Mouse (Mus musculus) induced T-regulatory cell, adult 2 months (primary cell): Measurements from ENCODE around the gene Meis2.

Experiments
- DNase-seq: peaks from one replicate; pipeline ENCODE4 v3.0.0-alpha.2; 2012; ENCODE audit warnings: low read depth

Gene Meis2

DNA sequence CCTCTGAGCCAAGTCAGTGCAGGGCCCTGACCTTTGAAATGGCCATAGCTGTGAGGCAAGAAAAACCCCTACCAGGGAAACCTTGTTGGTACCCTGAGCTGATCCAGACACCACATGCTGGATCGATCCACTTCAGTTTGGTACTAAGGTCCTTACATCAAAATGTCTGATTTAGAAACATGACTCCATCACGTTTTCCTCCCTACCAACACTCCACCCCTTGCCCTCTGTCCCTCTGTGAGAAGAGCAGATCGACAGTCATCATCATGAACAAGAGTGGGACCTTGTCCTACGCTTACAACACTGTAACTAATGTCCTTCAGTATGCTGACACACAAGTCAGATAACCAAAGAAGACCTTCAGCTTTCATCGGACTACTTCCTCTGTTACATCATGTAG is 66.8 kb downstream of the Meis2 start:
- DNase-seq: no peak

DNA sequence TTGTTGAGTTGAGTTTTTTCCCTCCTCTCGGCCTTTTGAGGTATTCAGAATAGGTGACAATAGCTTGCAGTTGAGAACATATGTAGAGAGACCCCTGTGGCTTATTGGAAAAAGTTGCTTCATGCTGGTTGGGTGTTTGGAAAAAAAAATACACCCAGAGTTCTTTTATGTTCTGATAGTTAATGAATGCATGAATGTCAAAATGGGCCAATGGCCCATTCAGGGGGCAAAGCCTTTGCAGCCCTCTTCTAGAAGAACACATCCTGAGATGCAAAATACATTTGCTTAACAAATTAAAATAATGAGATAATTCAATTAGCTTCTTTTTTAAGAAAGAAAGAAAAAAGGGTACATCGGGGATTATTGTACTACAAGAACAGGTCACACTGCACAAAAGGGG is 69.2 kb downstream of the Meis2 start:
- no peak for DNase-seq

DNA sequence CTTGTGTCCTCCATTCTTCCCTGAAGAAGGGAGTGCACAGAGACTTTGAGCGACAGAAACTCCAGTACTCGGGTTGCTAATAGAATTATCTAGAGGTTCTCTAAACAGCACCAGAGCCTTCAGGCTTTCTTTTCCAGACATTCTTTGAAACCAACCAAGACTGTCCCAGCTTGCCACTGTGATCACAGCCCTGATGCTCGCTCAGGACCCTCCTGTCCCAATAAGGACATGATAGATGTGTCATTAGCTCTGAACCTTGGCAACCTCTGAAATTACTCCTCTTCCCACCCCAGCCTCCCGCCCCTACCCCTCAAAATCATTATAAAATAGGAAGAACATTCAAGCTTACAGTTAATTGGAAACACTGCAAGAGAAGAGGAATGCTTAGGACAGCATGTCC is 71.8 kb downstream of the Meis2 start:
- DNase-seq: no peak

DNA sequence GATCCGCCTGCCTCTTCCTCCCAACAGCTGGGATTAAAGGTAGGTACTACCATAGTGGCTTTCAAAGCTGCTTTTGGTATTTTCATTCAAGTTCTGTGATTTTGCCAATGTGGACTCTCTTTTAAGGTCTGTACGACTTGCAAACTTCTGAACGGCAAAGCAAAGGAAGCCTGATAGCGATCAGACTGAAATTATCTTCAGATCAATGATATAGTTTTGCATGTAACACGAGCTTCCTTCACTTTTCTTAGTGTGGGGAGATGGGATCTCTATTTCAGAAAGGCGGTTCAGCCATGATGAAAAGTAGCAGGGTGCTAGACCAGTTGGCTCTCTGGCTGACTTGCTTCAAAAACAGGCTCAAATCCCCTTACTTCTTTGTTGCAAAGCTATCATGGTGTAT is 76.4 kb downstream of the Meis2 start:
- no peak for DNase-seq

DNA sequence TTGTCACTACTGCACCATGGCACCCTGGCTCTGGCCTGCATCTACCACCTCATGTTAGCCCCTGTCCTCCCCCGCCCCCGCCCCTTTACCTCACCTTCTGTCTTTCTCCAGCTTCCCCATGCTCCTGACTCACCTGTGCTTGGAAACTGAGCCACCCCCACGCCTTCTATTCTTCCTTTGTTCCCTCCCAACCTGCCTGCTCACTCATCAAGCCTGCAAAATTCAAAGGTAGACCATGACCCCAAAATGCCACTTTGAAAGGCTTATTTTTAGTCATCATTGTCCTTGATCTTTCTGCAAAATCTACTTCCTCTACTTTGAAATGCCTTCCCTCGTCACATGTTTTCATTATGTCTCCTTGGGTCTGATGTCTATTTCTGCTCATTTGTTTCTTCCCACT is 77.2 kb downstream of the Meis2 start:
- DNase-seq: no peak

GRCm38 (mm10) chr2:115984952-115985351 is 80.7 kb downstream of the Meis2 start:
- DNase-seq: no peak

DNA sequence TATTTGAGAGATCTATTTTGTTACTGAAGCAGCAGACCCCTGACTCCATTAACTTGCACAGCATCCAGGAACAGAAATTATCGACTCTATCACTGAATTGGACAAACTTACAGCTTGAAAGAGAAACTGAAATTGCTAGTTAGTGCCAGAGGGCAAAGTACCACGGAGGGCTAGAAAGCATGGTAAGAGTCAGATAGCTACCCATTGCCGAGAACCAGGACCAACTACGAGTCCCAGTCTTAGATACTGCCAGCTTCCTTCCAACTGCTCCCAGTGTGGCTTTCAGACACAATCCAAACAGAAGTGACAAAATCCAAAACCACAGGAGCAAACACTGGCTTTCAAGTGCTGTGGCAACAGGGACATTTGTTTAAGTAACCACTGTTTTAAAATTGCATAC is 81.2 kb downstream of the Meis2 start:
- no peak for DNase-seq

DNA sequence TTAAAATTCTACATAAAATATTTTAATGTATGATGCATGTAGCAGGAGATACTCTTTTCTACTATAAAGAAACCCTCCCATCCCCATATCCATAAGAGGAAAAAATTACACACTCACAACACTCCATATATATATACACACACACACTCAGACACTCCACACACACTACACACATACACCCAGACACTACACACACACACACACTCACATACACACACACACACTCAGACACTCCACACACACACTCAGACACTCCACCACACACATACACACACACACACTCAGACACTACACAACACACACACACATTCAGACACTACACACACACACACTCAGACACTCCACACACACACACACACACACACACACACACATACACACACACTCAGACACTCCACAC is 85.1 kb downstream of the Meis2 start:
- no peak for DNase-seq

DNA sequence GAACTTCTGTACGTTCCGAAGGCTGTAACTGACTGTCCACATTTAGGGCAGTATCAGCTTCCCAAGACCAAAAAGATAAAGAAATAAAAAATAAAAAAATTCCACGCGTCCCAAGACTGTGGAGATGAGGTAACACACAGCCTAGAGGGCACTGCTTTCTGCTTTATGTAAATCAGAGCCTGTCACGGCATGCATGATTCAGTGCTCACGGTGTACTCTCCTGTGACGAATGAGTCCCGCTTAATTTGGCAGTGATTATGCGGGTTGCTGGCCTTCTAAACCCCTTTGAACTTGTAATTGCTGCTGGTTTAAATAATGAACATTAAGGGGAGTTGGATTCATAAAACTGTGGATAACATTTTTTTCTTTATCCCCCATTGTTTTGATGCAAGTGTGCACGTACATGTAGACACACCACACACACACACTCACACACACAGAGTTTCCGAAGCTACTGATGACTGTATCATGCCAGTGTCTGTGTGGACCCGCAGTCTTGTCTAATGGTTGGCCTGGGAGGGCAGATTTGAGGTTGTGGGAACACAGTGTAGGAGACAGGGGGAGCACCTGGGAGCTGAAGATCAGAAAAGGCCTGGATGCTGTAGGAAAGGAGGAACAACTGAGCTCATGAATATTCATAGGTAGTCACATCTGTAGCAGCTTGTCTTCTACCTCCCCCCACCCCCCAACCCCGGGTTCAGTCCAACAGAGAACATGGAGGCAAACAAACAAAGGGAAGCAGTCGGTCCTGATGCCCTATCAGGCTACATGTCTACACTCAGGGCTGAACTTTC is 85.8 kb downstream of the Meis2 start:
- DNase-seq: no peak

DNA sequence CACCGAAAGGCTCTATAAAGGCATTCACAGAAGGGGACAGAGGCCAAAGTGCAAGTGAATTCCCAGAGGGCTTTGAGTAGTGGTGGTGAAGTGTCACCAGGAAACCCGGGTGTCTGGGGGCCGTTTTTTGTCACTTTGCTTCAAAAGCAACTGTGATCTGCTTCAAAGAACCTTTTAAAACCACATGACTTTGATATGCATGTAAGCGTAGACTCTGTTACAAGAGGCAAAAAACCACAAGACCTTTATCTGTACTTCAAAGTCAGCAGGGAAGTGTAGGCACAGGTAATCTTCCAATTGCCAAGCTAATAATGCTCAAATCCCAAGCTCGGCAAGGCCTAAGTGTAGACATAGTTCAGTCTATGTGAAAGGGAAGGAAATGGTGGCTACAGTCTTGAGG is 87.0 kb downstream of the Meis2 start:
- no peak for DNase-seq

GRCm38 (mm10) chr2:115971296-115971805 is 94.3 kb downstream of the Meis2 start:
- DNase-seq: no peak

DNA sequence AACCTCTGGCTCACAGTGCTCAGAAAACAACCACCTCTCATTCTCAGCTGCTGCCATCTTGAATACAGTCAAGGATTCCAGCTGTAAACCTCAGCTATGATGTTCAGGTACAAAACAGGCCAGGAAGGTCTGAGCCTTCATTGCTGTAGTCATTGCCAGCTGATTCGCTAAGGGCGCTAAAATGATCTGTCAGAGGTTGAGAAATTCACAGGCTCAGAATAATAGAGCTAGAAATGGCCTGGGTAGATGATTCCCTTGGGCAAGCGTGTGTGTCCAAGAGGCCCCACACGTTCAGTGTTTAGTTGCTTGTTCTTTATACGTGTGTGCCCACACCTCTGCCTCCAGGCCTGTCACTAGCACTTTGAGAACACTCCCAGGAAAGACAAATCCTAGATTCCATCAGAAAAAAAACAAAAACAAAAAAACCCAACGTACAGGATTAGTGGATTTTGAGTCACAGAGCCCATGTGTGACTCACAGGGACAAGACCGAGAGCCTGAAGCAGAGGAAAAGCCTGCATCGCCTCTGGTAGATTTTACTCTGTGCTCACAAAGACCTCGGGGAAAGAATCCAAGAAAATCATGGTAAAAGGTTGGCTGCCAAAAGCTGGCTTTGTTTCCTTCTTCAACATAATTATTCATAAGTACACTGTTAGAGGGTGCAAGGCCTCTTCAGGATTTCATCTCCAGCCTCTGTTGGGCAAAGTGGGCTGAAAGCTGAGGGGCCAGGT is 95.4 kb downstream of the Meis2 start:
- DNase-seq: no peak

DNA sequence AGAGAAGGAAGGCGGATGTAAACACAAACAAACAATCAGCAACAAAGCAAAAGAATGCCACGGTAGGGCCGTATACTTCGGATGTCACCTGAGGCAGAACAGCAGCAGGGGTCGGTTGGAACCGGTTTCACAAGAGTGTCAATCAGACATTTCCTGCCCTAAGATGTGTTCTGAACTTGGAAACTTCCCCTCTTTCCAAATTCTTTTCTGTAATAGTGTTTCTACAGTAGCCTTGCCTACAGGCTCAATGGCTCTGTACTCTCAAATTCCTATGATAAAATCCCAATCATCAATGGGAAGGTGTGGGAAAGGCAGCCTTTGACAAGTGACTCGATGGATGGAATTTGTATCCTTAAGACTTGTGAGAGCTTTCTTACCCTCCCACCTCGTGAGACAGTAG is 96.4 kb downstream of the Meis2 start:
- DNase-seq: no peak

- no peak for DNase-seq
Observed at GRCm38 (mm10) chr2:115964911-115965310, 100.7 kb downstream of the Meis2 start.

- DNase-seq: no peak
Observed at GRCm38 (mm10) chr2:115963293-115963835, 102.3 kb downstream of the Meis2 start.

DNA sequence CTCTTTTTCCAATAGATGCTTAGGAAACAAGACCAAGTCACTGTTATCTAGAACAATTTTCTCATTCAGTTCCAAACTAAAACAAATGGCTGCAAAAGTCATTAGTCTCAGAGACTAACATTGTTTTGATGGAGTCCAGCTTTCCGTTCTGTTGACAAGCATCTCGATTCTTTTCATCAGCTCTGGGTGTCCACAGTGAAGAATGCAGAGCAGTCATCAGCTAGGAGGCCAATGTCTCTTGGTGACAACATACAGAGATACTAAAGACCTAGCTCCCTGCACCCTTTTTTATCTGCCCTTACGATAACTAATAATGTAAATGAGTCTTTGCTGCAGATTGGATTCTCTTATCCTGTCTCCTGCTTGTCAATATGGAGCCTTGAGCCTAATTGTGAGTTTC is 102.9 kb downstream of the Meis2 start:
- DNase-seq: no peak

- DNase-seq: no peak
Observed at GRCm38 (mm10) chr2:115962113-115962512, 103.5 kb downstream of the Meis2 start.

GRCm38 (mm10) chr2:115960615-115961014 is 105.0 kb downstream of the Meis2 start:
- no peak for DNase-seq

- DNase-seq: no peak
Observed at GRCm38 (mm10) chr2:115956786-115957185, 108.9 kb downstream of the Meis2 start.

- no peak for DNase-seq
Observed at GRCm38 (mm10) chr2:115950645-115951044, 115.0 kb downstream of the Meis2 start.

- DNase-seq: no peak
Observed at GRCm38 (mm10) chr2:115948630-115949426, 116.8 kb downstream of the Meis2 start.

GRCm38 (mm10) chr2:115947714-115948226 is 117.9 kb downstream of the Meis2 start:
- no peak for DNase-seq
